Mouse (Mus musculus): ENCODE data around the gene Gpr182. TPM values are rescaled to one million over a fixed set of nuclear protein-coding genes. Genes with fewer than 3 reads are reported as not detected.

Gene Gpr182
- polyA plus RNA-seq, 1 experiment = 2.8 TPM

- H3K4me1 ChIP-seq (ENCODE audit: control insufficient read depth, insufficient read depth, low read length) = no peaks in the 10 kb centered on the region
- WGBS = 95% methylated on average over 7 of the region's 7 CpGs
- no peak overlapping the region for H3K27ac ChIP-seq (ENCODE audit: control insufficient read depth, insufficient read depth, low read depth, low read length, poor library complexity)
- TF ChIP-seq POLR2A (IDR thresholded peaks at IDR 0.05; ENCODE audit: borderline replicate concordance, control insufficient read depth, low read depth, low read length) (no peak), CTCF (IDR thresholded peaks at IDR 0.05; ENCODE audit: control insufficient read depth, insufficient read depth, low read length) (no peak)
- H3K4me3 ChIP-seq (replicated peaks; ENCODE audit: control insufficient read depth, low read depth, low read length) = no peak overlapping the region
Measured at GRCm38 (mm10) chr10:127698966-127699365, 52.6 kb downstream of the Gpr182 start.

Other genes with a start within 250 kb of the Gpr182 start
- gene Ndufa4l2, start 236.8 kb downstream of the Gpr182 start, polyA plus RNA-seq (2011; ENCODE audit: insufficient read depth, insufficient read length, low replicate concordance, missing spikeins) = not detected in 2 replicates
- gene Shmt2, start 229.3 kb downstream of the Gpr182 start, polyA plus RNA-seq (2011; ENCODE audit: insufficient read depth, insufficient read length, low replicate concordance, missing spikeins) = 36.7 and 39.9 TPM in 2 replicates
- gene Nxph4, start 217.2 kb downstream of the Gpr182 start, polyA plus RNA-seq (2011; ENCODE audit: insufficient read depth, insufficient read length, low replicate concordance, missing spikeins) = not detected in 2 replicates
- gene Lrp1, start 130.6 kb downstream of the Gpr182 start, polyA plus RNA-seq (2011; ENCODE audit: insufficient read depth, insufficient read length, low replicate concordance, missing spikeins) = 23.5 and 48.3 TPM in 2 replicates
- 31.6 and 60.1 TPM in 2 replicates for gene Stat6, start 108.7 kb downstream of the Gpr182 start, polyA plus RNA-seq (2011; ENCODE audit: insufficient read depth, insufficient read length, low replicate concordance, missing spikeins)
- 6.7 and 7.3 TPM in 2 replicates for gene Nemp1, start 84.8 kb downstream of the Gpr182 start, polyA plus RNA-seq (2011; ENCODE audit: insufficient read depth, insufficient read length, low replicate concordance, missing spikeins)
- gene Nab2, start 83.2 kb downstream of the Gpr182 start, polyA plus RNA-seq (2011; ENCODE audit: insufficient read depth, insufficient read length, low replicate concordance, missing spikeins) = 3.3 and 4.0 TPM in 2 replicates
- gene Myo1a, start 46.6 kb downstream of the Gpr182 start, polyA plus RNA-seq (2011; ENCODE audit: insufficient read depth, insufficient read length, low replicate concordance, missing spikeins) = 1.4 and 1.7 TPM in 2 replicates
- 8.4 and 13.8 TPM in 2 replicates for gene Tac2, start 27.3 kb downstream of the Gpr182 start, polyA plus RNA-seq (2011; ENCODE audit: insufficient read depth, insufficient read length, low replicate concordance, missing spikeins)
- 1.1 and 3.9 TPM in 2 replicates for gene Zbtb39, start 12.2 kb downstream of the Gpr182 start, polyA plus RNA-seq (2011; ENCODE audit: insufficient read depth, insufficient read length, low replicate concordance, missing spikeins)
- not detected in 2 replicates for gene Rdh1, start 8.0 kb upstream of the Gpr182 start, polyA plus RNA-seq (2011; ENCODE audit: insufficient read depth, insufficient read length, low replicate concordance, missing spikeins)
- not detected in 2 replicates for gene Rdh16f1, start 8.1 kb upstream of the Gpr182 start, polyA plus RNA-seq (2011; ENCODE audit: insufficient read depth, insufficient read length, low replicate concordance, missing spikeins)
- gene Rdh9, start 24.7 kb upstream of the Gpr182 start, polyA plus RNA-seq (2011; ENCODE audit: insufficient read depth, insufficient read length, low replicate concordance, missing spikeins) = 0.55 TPM in 1 of 2 replicates, not detected in the other
- 0.62 TPM in 1 of 2 replicates, not detected in the other for gene Rdh16, start 49.4 kb upstream of the Gpr182 start, polyA plus RNA-seq (2011; ENCODE audit: insufficient read depth, insufficient read length, low replicate concordance, missing spikeins)
- not detected in 2 replicates for gene Rdh19, start 98.2 kb upstream of the Gpr182 start, polyA plus RNA-seq (2011; ENCODE audit: insufficient read depth, insufficient read length, low replicate concordance, missing spikeins)
- not detected in 2 replicates for gene Rdh16f2, start 114.7 kb upstream of the Gpr182 start, polyA plus RNA-seq (2011; ENCODE audit: insufficient read depth, insufficient read length, low replicate concordance, missing spikeins)
- gene Rdh7, start 137.1 kb upstream of the Gpr182 start, polyA plus RNA-seq (2011; ENCODE audit: insufficient read depth, insufficient read length, low replicate concordance, missing spikeins) = 1.1 and 4.5 TPM in 2 replicates
- not detected in 2 replicates for gene Sdr9c7, start 146.8 kb upstream of the Gpr182 start, polyA plus RNA-seq (2011; ENCODE audit: insufficient read depth, insufficient read length, low replicate concordance, missing spikeins)